Mouse (Mus musculus) layer of hippocampus, adult 8-10 months (tissue): ENCODE results near the gene Rbm3. TPM values are rescaled to one million over a fixed set of nuclear protein-coding genes. Genes with fewer than 3 reads are reported as not detected.
A peak's percentile ranks its signal among the peaks of the same experiment; 100 is the strongest.
"Not testable (repeated sequence)": the region's sequence is repeated elsewhere in the genome, so short reads cannot be mapped to it uniquely, and the experiment has no call there.

Experiments used
- DNase-seq, 2 experiments: peaks; one replicate each; pipeline ENCODE4 v3.0.0; 2022; ENCODE audit warnings: low spot score in 2 of 2
- total RNA-seq, 4 experiments: library from RNA; stranded (reverse); gene quantifications; 2 replicates each; pipeline ENCODE4 v1.2.4; 2022

The Rbm3 gene
- total RNA-seq, 4 experiments from 2014 or later, result 111 to 215 (median 130) TPM

GRCm38 (mm10) chrX:8132017-8132976 lies 13.4 kb downstream of the Rbm3 start, which contains the start of gene Wdr13:
Gene Wdr13, minus strand, starts transcription at chrX:8132892.
- peak; percentile 90 to 91 for DNase-seq

- DNase-seq, result no peak
Measured at GRCm38 (mm10) chrX:8131393-8131792, 14.3 kb downstream of the Rbm3 start.

- DNase-seq, result no peak
Measured at GRCm38 (mm10) chrX:8125235-8125634, 20.4 kb downstream of the Rbm3 start.

GRCm38 (mm10) chrX:8123821-8124470 lies 21.7 kb downstream of the Rbm3 start:
- DNase-seq, result no peak

GRCm38 (mm10) chrX:8117264-8117663 lies 28.4 kb downstream of the Rbm3 start:
- DNase-seq, result no peak

GRCm38 (mm10) chrX:8115275-8115674 lies 30.4 kb downstream of the Rbm3 start:
- DNase-seq, result no peak

GRCm38 (mm10) chrX:8105019-8105418 lies 40.7 kb downstream of the Rbm3 start:
- DNase-seq, result no peak

GRCm38 (mm10) chrX:8102213-8102668 lies 43.4 kb downstream of the Rbm3 start:
- DNase-seq, result no peak

GRCm38 (mm10) chrX:8101017-8101416 lies 44.7 kb downstream of the Rbm3 start:
- peak; percentile 38 to 39 for DNase-seq

- DNase-seq, result no peak
Measured at GRCm38 (mm10) chrX:8099435-8099834, 46.2 kb downstream of the Rbm3 start.

- DNase-seq, result peak; percentile 96 to 97
Measured at GRCm38 (mm10) chrX:8096787-8097242, 48.9 kb downstream of the Rbm3 start.

GRCm38 (mm10) chrX:8096068-8096786 lies 49.5 kb downstream of the Rbm3 start:
- peak; percentile 79 to 87 for DNase-seq

GRCm38 (mm10) chrX:8095546-8095945 lies 50.1 kb downstream of the Rbm3 start:
- no peak for DNase-seq

- not testable (repeated sequence) for DNase-seq
Measured at GRCm38 (mm10) chrX:8090954-8091347, 54.7 kb downstream of the Rbm3 start.

- DNase-seq, result no peak
Measured at GRCm38 (mm10) chrX:8090346-8090953, 55.2 kb downstream of the Rbm3 start, which contains the start of gene Was. Gene Was, minus strand, starts transcription at chrX:8090498.

- no peak for DNase-seq
Measured at GRCm38 (mm10) chrX:8089746-8090145, 55.9 kb downstream of the Rbm3 start.

Other genes with a start within 250 kb of the Rbm3 start
- 10 to 100 TPM; 65.0 to 82.0 (median 75.3) TPM for gene Pqbp1, start 246.6 kb downstream of the Rbm3 start, total RNA-seq
- gene Timm17b, start 246.5 kb downstream of the Rbm3 start, total RNA-seq, result 10 to 100 TPM; 19.6 to 33.3 (median 25.4) TPM
- not detected for gene Gm10491, start 238.0 kb downstream of the Rbm3 start, total RNA-seq
- gene Gm10490, start 236.3 kb downstream of the Rbm3 start, total RNA-seq, result not detected
- gene Pcsk1n, start 226.1 kb downstream of the Rbm3 start, total RNA-seq, result 100 to 1,000 TPM; 321 to 373 (median 344) TPM
- not detected for gene Eras, start 217.3 kb downstream of the Rbm3 start, total RNA-seq
- 10 to 100 TPM; 45.6 to 50.1 (median 47.6) TPM for gene Hdac6, start 198.0 kb downstream of the Rbm3 start, total RNA-seq
- gene Gata1, start 167.8 kb downstream of the Rbm3 start, total RNA-seq, result not detected
- not detected for gene Glod5, start 127.4 kb downstream of the Rbm3 start, total RNA-seq
- gene Suv39h1, start 71.1 kb downstream of the Rbm3 start, total RNA-seq, result 10 to 100 TPM; 18.1 to 28.6 (median 23.6) TPM
- 1 to 10 TPM in 3 of 4 experiments, under 1 TPM in 1; 0.83 to 4.5 (median 2.4) TPM for gene Was, start 55.4 kb downstream of the Rbm3 start, total RNA-seq
- gene Wdr13, start 13.0 kb downstream of the Rbm3 start, total RNA-seq, result 100 to 1,000 TPM; 188 to 218 (median 204) TPM
- gene Tbc1d25, start 30.3 kb upstream of the Rbm3 start, total RNA-seq, result 10 to 100 TPM; 12.4 to 13.5 (median 12.6) TPM
- gene Ebp, start 47.6 kb upstream of the Rbm3 start, total RNA-seq, result 10 to 100 TPM; 27.5 to 38.5 (median 33.2) TPM
- 100 to 1,000 TPM in 1 of 4 experiments, 10 to 100 TPM in 3; 89.7 to 110 (median 95.1) TPM for gene Porcn, start 60.6 kb upstream of the Rbm3 start, total RNA-seq
- gene Ftsj1, start 106.5 kb upstream of the Rbm3 start, total RNA-seq, result 10 to 100 TPM; 22.0 to 31.7 (median 26.1) TPM
- gene Slc38a5, start 125.3 kb upstream of the Rbm3 start, total RNA-seq, result 1 to 10 TPM; 2.1 to 4.0 (median 3.6) TPM
- not detected for gene Ssxb10, start 181.5 kb upstream of the Rbm3 start, total RNA-seq
- not detected for gene Ssxb9, start 221.1 kb upstream of the Rbm3 start, total RNA-seq